Mouse (Mus musculus) left cerebral cortex, adult 2 months (tissue): ENCODE results near the gene Dicer1. TPM values are rescaled to one million over a fixed set of nuclear protein-coding genes. Genes with fewer than 3 reads are reported as not detected.

ENCODE experiments used
- DNase-seq, 2 experiments: peaks; one replicate each; pipeline ENCODE4 v3.0.0; 2021 to 2022; ENCODE audit warnings: low spot score in 2 of 2, mixed read lengths in 1 of 2; ENCODE audit errors: extremely low spot score in 1 of 2
- H3K27ac ChIP-seq: fragments of 200-600 bp; 2 replicates; pipeline ENCODE4 v1.8.1; 2022
- H3K4me3 ChIP-seq: fragments of 200-600 bp; 2 replicates; pipeline ENCODE4 v1.8.1; 2022
- CTCF ChIP-seq: fragments of 200-600 bp; IDR thresholded peaks from 2 replicates; pipeline ENCODE4 v1.8.1; 2022; ENCODE audit warnings: antibody characterized with exemption, mild to moderate bottlenecking, moderate library complexity
- intact Hi-C: fragments of 180-260 bp; cut with DNase I; formaldehyde crosslinking; loops from one replicate; pipeline ENCODE4 v1.15.1; 2025
- total RNA-seq, 2 experiments: library from RNA; stranded (reverse); gene quantifications; 2 replicates each; pipeline ENCODE4 v1.2.3; 2021

Dicer1 gene
- total RNA-seq, 2 experiments from 2014 or later: 38.9 to 42.7 TPM

DNA sequence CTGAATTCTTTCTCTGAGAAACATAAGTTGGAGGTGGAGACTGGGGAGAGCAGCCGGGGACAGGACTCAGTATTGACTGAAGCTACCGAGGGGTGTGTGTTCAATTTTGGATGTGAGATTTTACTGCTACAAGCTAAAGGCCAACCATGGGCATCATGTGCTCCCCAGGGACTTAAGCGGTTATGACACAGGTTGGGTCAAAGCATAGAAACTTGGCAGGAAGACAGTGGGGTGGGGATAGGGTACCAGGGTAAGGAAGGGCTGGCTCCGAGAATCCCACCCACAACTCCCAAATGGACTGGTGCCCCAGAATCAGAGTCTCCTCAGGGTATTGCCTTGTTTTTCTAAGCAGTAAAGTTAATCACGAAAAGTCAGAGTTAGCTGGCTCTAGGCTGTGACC lies 13.4 kb upstream of the Dicer1 start:
- no peak overlapping the region for H3K27ac ChIP-seq
- TF ChIP-seq CTCF: no peak
- intact Hi-C loops: no loop called here
- DNase-seq: no peak
- H3K4me3 ChIP-seq: no peak overlapping the region

DNA sequence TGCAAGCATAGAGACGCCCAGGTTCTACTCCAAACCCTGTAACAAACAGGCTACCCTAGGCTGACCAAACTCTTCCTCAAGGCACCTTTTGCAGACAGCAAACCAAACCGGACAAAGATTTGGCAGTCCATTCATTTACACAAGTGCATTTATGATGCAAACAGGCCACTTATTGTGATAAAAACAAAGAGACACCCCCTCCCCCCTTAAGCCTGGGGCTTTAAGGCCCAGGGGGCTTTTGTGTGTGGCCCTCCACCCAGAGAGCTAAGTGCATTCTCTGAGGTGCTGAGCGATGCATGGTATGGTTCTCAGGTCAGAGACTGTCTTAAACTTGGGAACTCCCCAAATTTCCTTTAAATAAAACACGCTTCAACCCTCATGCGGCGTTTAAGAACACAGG lies 12.2 kb upstream of the Dicer1 start:
- DNase-seq: no peak
- no peak overlapping the region for H3K27ac ChIP-seq
- H3K4me3 ChIP-seq: no peak overlapping the region
- intact Hi-C loops: no loop called here
- no peak for TF ChIP-seq CTCF

DNA sequence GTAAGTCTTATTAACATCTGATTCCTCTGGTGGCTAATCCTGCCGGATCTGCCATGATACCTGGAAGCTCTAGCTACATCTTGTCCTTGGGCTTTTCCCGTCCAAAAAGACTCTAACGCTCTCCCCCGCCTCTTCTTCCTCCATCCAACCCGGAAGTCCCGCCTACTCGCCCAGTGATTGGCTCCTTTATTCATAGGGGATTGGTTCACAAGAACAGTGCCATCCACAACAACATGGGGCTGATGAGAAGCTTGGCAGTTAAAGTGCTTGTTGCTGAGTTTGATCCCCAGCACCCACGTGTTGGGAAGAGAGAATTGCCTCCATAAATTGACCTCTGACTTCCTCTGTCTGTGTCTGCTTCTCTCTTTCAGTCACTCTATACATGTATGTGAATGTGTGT lies 9.7 kb upstream of the Dicer1 start:
- DNase-seq: no peak
- Histone ChIP-seq H3K27ac (no peak overlapping the region), H3K4me3 (no peak overlapping the region)
- intact Hi-C loops: no loop called here
- TF ChIP-seq CTCF: no peak

DNA sequence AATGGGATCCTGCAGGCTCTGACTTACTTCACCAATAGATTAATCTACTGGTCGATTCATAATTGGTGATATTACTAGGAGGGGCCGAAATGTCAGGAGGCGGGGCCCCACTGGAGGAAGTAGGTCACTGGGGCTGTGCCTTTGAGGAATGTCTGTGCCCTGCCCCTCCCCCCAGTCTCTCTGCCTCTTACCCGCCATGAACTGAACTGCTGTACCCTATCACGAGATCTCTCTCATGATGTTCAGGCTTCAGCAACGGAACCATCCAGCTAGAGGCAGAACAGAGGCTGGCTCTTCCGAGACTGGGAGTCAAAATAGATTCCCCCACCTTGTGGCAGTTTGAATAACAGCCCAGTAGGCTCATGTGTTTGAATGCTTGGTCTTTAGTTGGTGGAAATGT lies 6.3 kb upstream of the Dicer1 start:
- H3K27ac ChIP-seq: no peak overlapping the region
- no peak for DNase-seq
- intact Hi-C loops: no loop called here
- H3K4me3 ChIP-seq: no peak overlapping the region
- TF ChIP-seq CTCF: no peak

- H3K4me3 ChIP-seq: no peak overlapping the region
- H3K27ac ChIP-seq: no peak overlapping the region
- DNase-seq: no peak
- no peak for TF ChIP-seq CTCF
- intact Hi-C loops: loop anchor here (5.0 kb wide), 1 partner anchor 279 kb away; the partner anchor contains the start of gene Glrx5
Measured at GRCm38 (mm10) chr12:104753686-104754085, 1.9 kb upstream of the Dicer1 start.

DNA sequence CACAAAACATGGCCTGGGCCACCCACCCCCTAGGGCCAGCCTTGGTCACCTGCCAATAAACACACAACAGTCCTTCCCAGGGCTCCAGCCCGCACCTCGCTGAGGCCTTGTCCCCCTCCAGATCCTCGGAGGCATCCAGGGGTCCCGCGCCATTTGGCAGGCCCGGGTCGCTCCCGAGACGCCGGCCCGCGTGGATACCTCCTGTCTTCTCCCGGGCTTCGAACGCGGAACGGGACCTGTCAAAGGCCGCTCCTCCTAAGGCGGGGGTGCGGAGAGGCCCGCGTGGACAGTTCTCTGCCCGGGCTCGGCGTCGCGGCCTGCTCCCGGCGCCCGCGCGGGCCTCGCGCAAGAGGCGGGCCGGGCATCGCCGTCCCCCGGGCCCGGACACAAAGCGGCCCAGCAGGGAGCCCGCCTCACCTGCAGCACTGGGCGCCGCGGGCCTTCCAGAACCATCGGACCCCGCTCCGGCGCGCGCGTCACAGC lies 380 bp downstream of the Dicer1 start:
- peak in 1 of 2 experiments; percentile 30 for DNase-seq
- TF ChIP-seq CTCF: no peak
- intact Hi-C loops: loop anchor here (5.0 kb wide), 1 partner anchor 281 kb away; the partner anchor contains the start of gene Glrx5
- peak overlapping the region; percentile 83 for H3K27ac ChIP-seq
- peak overlapping the region; percentile 92 for H3K4me3 ChIP-seq

- DNase-seq: no peak
- no peak for TF ChIP-seq CTCF
- Histone ChIP-seq H3K4me3 (no peak overlapping the region), H3K27ac (no peak overlapping the region)
- intact Hi-C loops: no loop called here
Measured at GRCm38 (mm10) chr12:104748946-104749345, 2.8 kb downstream of the Dicer1 start.

GRCm38 (mm10) chr12:104747252-104747651 lies 4.5 kb downstream of the Dicer1 start:
- Histone ChIP-seq H3K27ac (no peak overlapping the region), H3K4me3 (no peak overlapping the region)
- DNase-seq: no peak
- intact Hi-C loops: no loop called here
- no peak for TF ChIP-seq CTCF

- intact Hi-C loops: no loop called here
- H3K4me3 ChIP-seq: no peak overlapping the region
- H3K27ac ChIP-seq: no peak overlapping the region
- no peak for TF ChIP-seq CTCF
- DNase-seq: no peak
Measured at GRCm38 (mm10) chr12:104746601-104747000, 5.2 kb downstream of the Dicer1 start.

- Histone ChIP-seq H3K4me3 (no peak overlapping the region), H3K27ac (no peak overlapping the region)
- TF ChIP-seq CTCF: no peak
- intact Hi-C loops: no loop called here
- DNase-seq: no peak
Measured at GRCm38 (mm10) chr12:104743687-104744086, 8.1 kb downstream of the Dicer1 start.

DNA sequence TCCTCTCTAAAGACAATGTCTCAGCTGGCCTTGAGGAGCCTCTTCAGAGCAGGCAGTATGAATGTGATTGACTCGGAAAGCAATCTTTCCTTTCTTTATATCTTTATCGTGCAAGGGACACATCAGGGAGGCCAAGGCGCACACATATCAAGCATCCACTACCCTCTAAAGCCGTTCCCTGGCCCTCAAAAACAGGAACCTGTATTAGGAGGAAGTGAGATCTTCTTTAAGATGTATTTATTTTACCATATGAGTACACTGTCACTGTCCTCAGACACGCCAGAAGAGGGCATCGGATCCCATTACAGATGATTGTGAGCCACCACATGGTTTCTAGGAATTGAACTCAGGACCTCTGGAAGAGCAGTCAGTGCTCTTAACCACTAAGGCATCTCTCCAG lies 9.5 kb downstream of the Dicer1 start:
- TF ChIP-seq CTCF: peak; percentile 30
- DNase-seq: no peak
- Histone ChIP-seq H3K4me3 (no peak overlapping the region), H3K27ac (no peak overlapping the region)
- intact Hi-C loops: no loop called here

DNA sequence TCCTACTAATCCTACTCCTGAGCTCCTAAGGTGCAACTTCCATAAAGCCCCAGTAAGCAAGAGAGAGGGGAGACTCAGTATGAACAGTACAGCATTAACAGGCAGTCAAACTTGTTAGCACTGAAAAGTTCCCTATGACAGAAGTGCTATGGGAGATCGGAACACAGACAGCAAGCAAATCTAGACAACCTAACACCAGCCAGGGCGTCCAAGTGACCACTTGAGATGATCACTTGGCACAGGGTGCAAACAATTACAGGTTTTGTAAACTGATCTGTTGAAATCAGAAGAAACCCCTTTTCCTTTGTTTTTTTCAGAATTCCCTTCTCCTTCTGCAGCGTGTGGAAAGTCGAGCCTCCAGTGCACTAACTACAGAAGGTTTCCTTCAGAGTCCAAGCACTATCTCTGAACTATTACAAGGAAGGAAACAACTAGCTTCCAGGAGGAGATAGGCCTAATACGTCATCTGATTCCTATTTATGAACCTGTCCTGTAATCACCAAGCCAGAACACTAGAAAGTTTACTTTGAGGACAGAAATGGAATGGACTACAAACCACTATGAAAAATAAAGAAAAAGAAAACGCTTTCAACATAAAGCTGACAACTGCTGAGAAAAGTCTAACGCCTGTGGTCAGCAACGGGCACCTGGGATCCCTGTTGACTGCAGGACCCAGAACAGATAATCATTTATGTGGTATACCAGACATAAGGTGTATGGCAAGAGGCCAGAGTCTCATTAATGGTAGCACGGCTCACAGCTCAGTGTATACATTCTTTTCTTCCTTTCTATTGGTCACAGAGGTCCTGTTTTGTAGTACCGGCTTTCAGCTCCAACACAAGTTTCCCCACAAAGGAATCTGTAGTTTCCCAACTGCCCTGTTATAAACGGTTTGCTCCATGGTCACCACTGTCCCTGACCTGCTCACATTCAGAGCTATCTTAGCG lies 10.6 kb downstream of the Dicer1 start:
- no peak for TF ChIP-seq CTCF
- no peak for DNase-seq
- intact Hi-C loops: no loop called here
- Histone ChIP-seq H3K27ac (no peak overlapping the region), H3K4me3 (no peak overlapping the region)
